Mouse (Mus musculus) olfactory bulb, adult 2 months (tissue): Measurements from ENCODE around the gene Acp6. TPM values are rescaled to one million over a fixed set of nuclear protein-coding genes. Genes with fewer than 3 reads are reported as not detected.

Experiments used
- H3K27ac ChIP-seq: fragments of 200-500 bp; 2 replicates; pipeline ENCODE4 v1.5.1; 2012; ENCODE audit warnings: low read depth, low read length; ENCODE audit not compliant: insufficient read depth
- H3K4me1 ChIP-seq: fragments of 200-500 bp; 2 replicates; pipeline ENCODE4 v1.6.1; 2012; ENCODE audit warnings: low read length; ENCODE audit not compliant: control insufficient read depth, insufficient read depth
- H3K4me3 ChIP-seq: fragments of 200-500 bp; 2 replicates; pipeline ENCODE4 v1.5.1; 2012; ENCODE audit warnings: mild to moderate bottlenecking, low read depth, low read length, moderate library complexity; ENCODE audit not compliant: insufficient read depth
- CTCF ChIP-seq: fragments of 200-500 bp; IDR thresholded peaks from 2 replicates; pipeline ENCODE4 v1.5.1; 2012; ENCODE audit warnings: low read depth, mild to moderate bottlenecking, low read length, moderate library complexity; ENCODE audit not compliant: insufficient read depth
- POLR2A ChIP-seq: fragments of 200-500 bp; IDR thresholded peaks from 2 replicates; pipeline ENCODE4 v1.6.1; 2012; ENCODE audit warnings: mild to moderate bottlenecking, low read depth, low read length, moderate library complexity; ENCODE audit not compliant: insufficient read depth
- WGBS: fragments of 180-500 bp; shearing (Covaris S2); methylation state at CpG from one replicate; pipeline ENCODE4 v1.1.7; 2018; 5-methylcytosine and 5-hydroxymethylcytosine counted together
- polyA plus RNA-seq: library from polyadenylated mRNA; stranded (reverse); fragments of >200 nt; gene quantifications from 2 replicates; pipeline ENCODE4 v1.2.4, GENCODE M21; 2012; ENCODE audit warnings: low replicate concordance; ENCODE audit not compliant: missing spikeins, insufficient read depth, insufficient read length

Gene Acp6
- polyA plus RNA-seq, 1 experiment: not detected

- TF ChIP-seq CTCF (no peak), POLR2A (no peak)
Observed at GRCm38 (mm10) chr3:97157958-97158599, 498 bp upstream of the Acp6 start.

DNA sequence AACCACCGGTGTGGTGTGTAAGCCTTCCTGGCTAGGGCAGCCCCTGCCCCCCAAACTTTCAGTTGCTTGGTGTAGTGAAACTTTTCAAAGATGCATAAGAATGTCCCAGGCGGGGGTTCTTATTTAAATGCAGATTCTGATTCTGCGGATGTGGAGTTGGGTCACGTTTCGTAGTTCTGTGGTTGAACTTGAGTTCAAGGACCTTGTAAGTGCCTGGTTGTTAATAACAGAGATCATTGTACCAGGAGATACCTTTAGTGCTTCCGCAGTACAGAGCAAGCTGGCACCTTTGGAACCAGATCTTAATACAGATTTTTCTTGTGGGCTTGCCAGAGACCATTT lies 903 bp downstream of the Acp6 start:
- TF ChIP-seq CTCF (no peak), POLR2A (no peak)
- Histone ChIP-seq H3K27ac (no peak overlapping the region), H3K4me3 (peak overlapping the region; percentile 81), H3K4me1 (peaks cover 7% of the 10 kb centered on the region; the same call in 1 of the 2 replicates)
- 27% methylated on average over 6 of the region's 6 CpGs for WGBS

More at GRCm38 (mm10) chr3:97157958-97158599, 498 bp upstream of the Acp6 start:
- peak overlapping the region; percentile 76 for H3K27ac ChIP-seq
- peaks cover 7% of the 10 kb centered on the region; the same call in 1 of the 2 replicates for H3K4me1 ChIP-seq
- peak overlapping the region; percentile 81 for H3K4me3 ChIP-seq
- 3% methylated on average over 17 of the region's 17 CpGs for WGBS

DNA sequence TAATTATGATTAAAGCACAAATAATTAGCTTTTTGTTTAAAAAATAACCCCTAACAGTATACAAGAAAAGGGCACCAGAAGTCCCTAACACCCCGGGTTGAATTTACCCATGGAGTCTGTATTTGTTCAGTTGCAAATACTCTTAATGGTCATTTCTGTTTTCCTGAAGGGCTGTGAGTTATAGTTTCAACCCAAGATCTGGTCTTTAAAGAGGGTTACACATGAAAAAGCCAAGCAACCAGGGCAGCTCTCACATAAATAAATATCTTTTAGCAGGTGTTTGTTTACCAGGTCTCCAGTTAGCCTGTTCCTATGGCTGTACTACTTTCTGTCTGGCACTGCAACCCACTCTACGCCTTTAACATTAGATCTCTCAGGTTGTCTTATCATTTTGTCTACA lies 1.4 kb downstream of the Acp6 start:
- peaks cover 7% of the 10 kb centered on the region; the same call in 1 of the 2 replicates for H3K4me1 ChIP-seq
- TF ChIP-seq CTCF (no peak), POLR2A (no peak)
- H3K4me3 ChIP-seq: no peak overlapping the region
- H3K27ac ChIP-seq: no peak overlapping the region
- 80% methylated on average over 2 of the region's 2 CpGs for WGBS

DNA sequence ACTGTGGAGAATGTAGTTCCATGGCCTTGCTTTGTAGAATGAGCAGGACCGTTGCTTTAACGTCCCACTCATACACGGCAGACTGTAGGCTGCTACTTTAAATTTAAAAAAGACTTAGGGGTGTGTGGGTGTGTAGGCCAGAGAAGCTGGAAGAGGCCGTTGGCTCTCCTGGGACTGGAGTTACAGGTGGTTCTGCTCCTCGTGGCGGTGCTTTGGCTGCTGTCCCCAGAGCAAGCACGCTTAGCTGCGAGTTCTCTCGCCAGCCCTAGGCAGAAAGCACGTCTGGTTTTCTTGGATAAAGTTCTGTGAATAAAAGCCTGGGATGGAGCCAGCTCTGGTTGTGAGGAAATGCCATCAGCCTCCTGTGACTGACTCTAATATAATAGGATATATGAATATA lies 2.3 kb downstream of the Acp6 start:
- Histone ChIP-seq H3K27ac (no peak overlapping the region), H3K4me3 (no peak overlapping the region), H3K4me1 (peaks cover 7% of the 10 kb centered on the region; the same call in 1 of the 2 replicates)
- TF ChIP-seq CTCF (no peak), POLR2A (no peak)
- 32% methylated on average over 10 of the region's 10 CpGs for WGBS

GRCm38 (mm10) chr3:97161773-97162172 lies 3.2 kb downstream of the Acp6 start:
- WGBS: 65% methylated on average over 4 of the region's 4 CpGs
- H3K4me3 ChIP-seq: no peak overlapping the region
- peaks cover 10% of the 10 kb centered on the region; the same call in 1 of the 2 replicates for H3K4me1 ChIP-seq
- no peak overlapping the region for H3K27ac ChIP-seq
- TF ChIP-seq CTCF: no peak
- no peak for TF ChIP-seq POLR2A

DNA sequence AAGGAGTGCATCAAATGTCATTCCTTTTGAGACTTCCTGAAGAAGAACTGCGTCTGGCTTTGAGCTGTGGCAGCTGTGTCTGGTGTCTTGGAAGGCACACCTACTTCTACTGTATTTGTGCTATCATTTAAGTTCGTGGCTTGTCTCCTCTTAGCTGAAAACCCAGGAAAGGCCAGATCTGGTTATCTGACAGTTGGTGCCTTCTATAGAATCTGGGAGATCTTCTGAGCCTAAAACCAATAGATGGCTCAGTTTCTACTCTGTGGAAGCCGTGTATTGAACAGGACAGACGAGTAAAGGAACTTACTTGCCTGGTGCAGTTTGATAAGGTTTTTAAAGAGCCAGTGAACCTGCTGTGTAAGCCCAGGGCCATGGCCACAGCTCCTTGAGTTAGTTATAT lies 5.9 kb downstream of the Acp6 start:
- Histone ChIP-seq H3K27ac (no peak overlapping the region), H3K4me3 (no peak overlapping the region), H3K4me1 (peaks cover 6% of the 10 kb centered on the region; the same call in 1 of the 2 replicates)
- TF ChIP-seq POLR2A (no peak), CTCF (no peak)
- 91% methylated on average over 4 of the region's 4 CpGs for WGBS

- Histone ChIP-seq H3K27ac (no peak overlapping the region), H3K4me1 (peaks cover 5% of the 10 kb centered on the region; the same call in 1 of the 2 replicates), H3K4me3 (no peak overlapping the region)
- 59% methylated on average over 4 of the region's 4 CpGs for WGBS
- TF ChIP-seq CTCF (no peak), POLR2A (no peak)
Observed at GRCm38 (mm10) chr3:97167126-97167525, 8.5 kb downstream of the Acp6 start.

DNA sequence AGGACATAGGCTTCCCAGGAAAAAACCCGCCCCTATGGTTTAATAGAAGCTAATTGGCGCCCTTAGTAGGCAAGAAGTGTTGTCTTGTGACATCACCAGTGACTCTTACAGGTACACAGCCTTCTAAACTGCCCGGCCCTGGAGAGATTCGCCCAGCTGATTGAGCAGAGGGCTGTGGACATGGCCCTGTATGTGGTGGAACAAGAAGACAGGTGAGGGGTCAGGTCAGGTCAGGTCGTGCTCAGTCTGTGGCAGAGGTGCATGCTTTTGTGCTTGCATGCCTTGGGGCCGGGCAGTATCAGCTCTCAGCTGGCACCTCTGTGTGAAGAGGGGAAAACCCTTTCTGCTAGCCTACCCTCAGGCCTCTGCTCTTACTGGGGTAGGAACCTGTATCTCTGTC lies 13.0 kb downstream of the Acp6 start:
- TF ChIP-seq CTCF (no peak), POLR2A (no peak)
- H3K4me1 ChIP-seq: peaks cover 4% of the 10 kb centered on the region; the same call in 1 of the 2 replicates
- WGBS: 88% methylated on average over 6 of the region's 6 CpGs
- no peak overlapping the region for H3K4me3 ChIP-seq
- no peak overlapping the region for H3K27ac ChIP-seq

GRCm38 (mm10) chr3:97172231-97172630 lies 13.7 kb downstream of the Acp6 start:
- Histone ChIP-seq H3K27ac (no peak overlapping the region), H3K4me1 (peaks cover 2% of the 10 kb centered on the region; the same call in 1 of the 2 replicates), H3K4me3 (no peak overlapping the region)
- WGBS: 46% methylated on average over 9 of the region's 9 CpGs
- TF ChIP-seq CTCF: no peak
- TF ChIP-seq POLR2A: no peak

DNA sequence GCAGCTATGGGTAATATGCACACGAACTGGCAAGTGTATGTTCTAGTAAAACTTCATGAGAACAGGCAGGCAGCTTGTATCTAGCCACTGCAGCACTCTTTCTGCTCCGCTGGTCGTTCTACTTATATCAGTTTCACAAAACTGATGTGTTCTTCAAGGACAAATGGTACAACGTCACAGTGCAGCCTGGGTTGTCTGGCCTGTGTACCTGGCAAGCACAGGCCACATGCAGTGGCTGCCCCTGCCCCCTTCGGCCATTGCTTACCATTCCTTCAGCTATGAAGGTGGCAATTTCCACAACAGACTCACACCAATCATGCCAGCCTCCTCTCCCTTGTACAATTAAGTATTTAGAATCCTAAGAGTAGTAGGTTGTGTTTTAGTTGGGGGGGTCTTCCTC lies 14.1 kb downstream of the Acp6 start:
- Histone ChIP-seq H3K4me1 (peaks cover 2% of the 10 kb centered on the region; the same call in 1 of the 2 replicates), H3K4me3 (no peak overlapping the region), H3K27ac (no peak overlapping the region)
- TF ChIP-seq POLR2A (no peak), CTCF (no peak)
- 67% methylated on average over 5 of the region's 5 CpGs for WGBS
